Mouse (Mus musculus) ES-E14 (cell line): ENCODE results near the gene Psma7.
A peak's percentile ranks its signal among the peaks of the same experiment; 100 is the strongest.

Experiments
- CHD2 ChIP-seq: IDR thresholded peaks from 2 replicates; pipeline ENCODE4 v1.6.1; 2014; ENCODE audit warnings: mild to moderate bottlenecking, low read depth, low read length, inconsistent platforms
- MAFK ChIP-seq: IDR thresholded peaks from 2 replicates; pipeline ENCODE4 v1.6.1; 2014; ENCODE audit warnings: mild to moderate bottlenecking, low read depth, low read length, inconsistent platforms; ENCODE audit not compliant: insufficient read depth
- ZC3H11A ChIP-seq: IDR thresholded peaks from 2 replicates; pipeline ENCODE4 v1.6.1; 2012; ENCODE audit warnings: low read depth, mild to moderate bottlenecking, inconsistent platforms, low read length, borderline replicate concordance
- ZNF384 ChIP-seq: IDR thresholded peaks from 2 replicates; pipeline ENCODE4 v1.6.1; 2012; ENCODE audit warnings: low read depth, low read length, inconsistent platforms

- TF ChIP-seq ZC3H11A = 0 out of 2 replicates have a peak, but pooled peaks have one; percentile 65
- no peak for TF ChIP-seq ZNF384
- no peak for TF ChIP-seq MAFK
- no peak for TF ChIP-seq CHD2
These were observed 8.8 kb upstream of the Psma7 start for GRCm38 (mm10) chr2:180050986-180051385.
